Mouse (Mus musculus): ENCODE measurements around the gene Ctnna3.

Gene Ctnna3

DNA sequence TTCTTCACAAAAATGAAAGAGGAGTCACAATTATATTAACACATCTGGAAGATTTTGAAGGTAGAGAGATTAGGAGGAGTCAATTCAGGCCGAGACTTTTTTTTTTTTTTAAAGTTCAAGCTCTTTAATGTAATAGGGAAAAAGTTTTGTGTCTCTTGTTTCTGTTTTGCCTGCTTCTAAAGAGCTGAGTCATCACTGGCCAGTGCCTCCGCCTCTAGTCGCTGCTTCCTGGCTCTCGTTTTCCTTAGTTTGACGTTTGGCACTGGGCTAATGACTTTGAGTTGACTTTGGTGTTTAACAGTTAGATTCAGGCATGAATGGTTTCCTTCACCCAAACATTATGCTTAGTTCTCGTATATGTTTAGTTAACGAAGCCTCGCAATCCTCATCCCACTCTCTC lies 282.6 kb downstream of the Ctnna3 start:
- DNase-seq (ENCODE audit: low spot score) = no peak

DNA sequence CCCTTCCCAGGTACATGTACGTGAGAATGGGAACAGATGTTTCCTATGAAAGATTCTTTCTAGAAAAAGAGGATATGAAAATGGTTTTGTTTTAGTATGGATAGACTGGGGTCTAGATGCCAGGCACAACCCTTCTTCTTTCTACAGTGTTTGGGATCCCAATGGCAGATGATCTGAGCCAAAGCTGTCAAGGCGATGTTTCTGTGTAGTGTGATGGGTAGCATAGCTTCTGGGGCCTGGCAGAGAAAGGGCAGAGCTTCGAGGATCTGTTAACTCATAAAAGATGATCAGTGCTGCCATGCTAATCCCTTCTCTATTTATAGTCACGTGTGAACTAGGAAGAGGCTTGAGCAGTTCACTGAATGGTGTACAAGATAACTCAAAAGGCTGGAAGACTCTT lies 284.3 kb downstream of the Ctnna3 start:
- no peak for DNase-seq (ENCODE audit: low spot score)

DNA sequence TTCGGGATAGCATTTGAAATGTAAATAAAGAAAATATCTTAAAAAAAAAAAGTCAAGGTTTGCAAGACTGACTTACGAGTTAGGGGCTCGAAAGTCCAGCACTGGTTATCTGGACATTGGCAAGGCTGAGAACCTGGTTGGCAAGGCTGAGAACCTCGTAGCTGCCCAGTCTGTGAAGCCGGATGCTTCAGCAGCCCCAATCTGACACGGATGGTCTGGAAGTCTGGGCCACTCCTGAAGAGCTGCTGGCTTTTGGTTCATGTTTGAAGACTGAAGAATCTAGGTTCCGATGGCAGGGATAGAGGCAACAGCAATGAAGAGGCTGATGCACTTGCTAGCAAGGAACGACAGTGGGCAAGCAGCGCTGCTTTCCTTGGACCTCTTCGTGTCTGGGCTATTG lies 339.0 kb downstream of the Ctnna3 start:
- DNase-seq (ENCODE audit: low spot score) = no peak

DNA sequence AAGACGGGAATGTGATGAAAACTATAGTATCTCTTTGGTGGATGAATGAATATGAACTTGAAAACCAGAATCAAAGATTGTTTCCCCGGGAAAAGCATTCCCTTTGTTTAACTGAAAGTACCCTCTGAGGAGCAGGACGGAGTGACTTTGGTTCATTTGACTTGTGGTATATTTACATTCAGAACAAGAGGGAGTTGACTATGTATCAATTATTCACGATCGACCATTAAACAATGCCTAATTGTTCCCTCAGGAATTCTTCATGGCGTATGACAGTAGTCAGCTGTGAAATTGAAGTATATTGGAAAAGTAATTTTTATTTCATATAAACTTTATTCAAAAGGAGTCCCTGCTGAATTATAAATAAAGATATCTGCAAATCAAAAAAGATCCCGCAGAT lies 341.8 kb downstream of the Ctnna3 start:
- DNase-seq (ENCODE audit: low spot score) = no peak

DNA sequence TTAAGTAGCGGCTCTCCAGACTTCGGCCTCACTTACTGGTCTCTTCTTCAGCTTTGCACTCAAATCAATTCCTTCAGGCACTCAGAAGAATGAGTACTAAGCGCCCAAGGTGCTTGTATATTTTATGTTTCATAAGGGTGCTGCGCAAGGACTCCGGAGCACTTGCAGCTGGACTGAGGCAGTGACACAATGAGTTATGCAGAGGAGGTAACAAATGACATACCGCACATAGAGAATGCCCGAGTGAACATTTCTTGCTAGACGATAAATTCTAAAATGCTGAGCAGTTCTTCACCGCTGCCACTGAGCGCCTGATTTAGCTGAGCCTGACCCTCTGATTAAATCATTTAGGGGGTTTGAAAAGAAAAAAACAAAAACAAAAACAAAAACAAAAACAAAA lies 342.2 kb downstream of the Ctnna3 start:
- no peak for DNase-seq (ENCODE audit: low spot score)

DNA sequence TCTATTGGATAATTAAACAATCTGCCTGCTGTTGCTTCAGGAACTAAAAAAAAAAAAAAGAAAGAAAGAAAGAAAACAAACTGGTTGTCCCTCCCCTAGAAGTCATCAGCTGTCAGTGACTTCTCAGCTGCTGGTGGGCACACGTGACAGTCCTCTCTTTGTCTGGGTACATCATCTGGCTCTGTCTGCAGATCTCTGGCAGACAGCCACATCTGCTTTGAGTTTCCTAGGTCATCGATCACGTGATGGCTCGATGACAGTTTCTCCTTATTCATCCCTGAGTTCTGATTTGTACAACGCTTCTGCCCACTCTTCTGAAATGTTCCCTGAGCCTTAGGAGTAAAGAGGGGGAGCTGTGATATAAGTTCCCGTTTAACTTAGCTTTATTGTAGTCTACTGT lies 352.1 kb downstream of the Ctnna3 start:
- DNase-seq (ENCODE audit: low spot score) = no peak

DNA sequence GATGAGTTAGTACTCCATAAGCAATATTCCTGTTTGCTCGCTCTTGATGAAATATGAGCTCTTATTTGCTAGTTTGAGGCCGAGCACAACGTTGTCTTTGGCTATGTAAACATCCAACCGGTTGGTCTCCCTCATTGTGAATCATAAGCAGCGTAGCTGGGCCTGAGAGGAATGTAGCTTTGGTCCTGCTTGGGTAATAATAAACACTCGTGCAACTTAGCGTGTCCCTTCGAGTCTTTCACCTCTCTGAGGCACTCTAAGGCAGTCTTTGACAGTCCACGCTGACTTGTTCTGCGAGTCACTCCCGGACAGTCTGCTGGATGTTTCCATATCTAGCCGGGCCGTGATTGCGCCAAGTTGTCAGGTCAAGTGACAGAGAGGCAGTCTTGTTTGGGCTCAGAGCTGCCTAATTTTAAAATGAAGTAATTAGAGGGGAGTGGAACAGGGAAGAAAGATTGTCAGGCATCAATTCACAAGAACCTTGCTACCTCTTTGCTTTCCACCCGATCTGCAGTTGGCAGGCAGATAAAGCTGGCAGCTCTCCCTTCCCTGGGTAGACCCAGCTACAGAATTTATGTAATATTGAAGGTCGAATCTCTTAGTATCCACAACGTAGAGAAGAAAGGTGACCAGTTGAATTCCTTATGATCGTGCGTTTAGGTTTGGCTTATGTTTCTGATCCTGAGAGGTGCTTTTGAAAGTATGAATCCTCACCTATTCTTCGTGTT lies 355.1 kb downstream of the Ctnna3 start:
- DNase-seq (ENCODE audit: low spot score) = no peak

GRCm38 (mm10) chr10:63786390-63786789 lies 356.5 kb downstream of the Ctnna3 start:
- DNase-seq (ENCODE audit: low spot score) = no peak

- DNase-seq (ENCODE audit: low spot score) = no peak
Measured at GRCm38 (mm10) chr10:63803909-63804308, 374.0 kb downstream of the Ctnna3 start.

GRCm38 (mm10) chr10:63805551-63805950 lies 375.7 kb downstream of the Ctnna3 start:
- DNase-seq (ENCODE audit: low spot score) = no peak

DNA sequence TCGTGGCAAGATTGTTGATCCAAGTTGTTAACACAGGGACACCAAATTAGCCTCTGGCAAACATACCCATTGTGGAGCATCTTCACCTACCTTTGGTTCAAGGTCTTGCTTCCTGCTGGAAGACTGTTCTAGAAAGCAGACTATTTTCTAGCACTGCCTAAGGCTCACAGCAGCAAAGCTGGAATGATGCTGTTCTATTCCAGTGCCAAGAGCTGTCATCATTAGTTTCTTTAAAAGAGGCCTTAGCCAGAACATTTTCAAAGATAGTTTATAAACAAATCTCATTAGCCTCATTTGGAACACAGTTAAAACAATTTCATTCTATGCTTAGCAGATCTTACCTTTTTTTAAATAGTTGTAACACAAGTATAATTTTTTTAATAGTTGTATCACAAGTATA lies 376.4 kb downstream of the Ctnna3 start:
- no peak for DNase-seq (ENCODE audit: low spot score)

GRCm38 (mm10) chr10:63810043-63810617 lies 380.2 kb downstream of the Ctnna3 start:
- DNase-seq (ENCODE audit: low spot score) = no peak

DNA sequence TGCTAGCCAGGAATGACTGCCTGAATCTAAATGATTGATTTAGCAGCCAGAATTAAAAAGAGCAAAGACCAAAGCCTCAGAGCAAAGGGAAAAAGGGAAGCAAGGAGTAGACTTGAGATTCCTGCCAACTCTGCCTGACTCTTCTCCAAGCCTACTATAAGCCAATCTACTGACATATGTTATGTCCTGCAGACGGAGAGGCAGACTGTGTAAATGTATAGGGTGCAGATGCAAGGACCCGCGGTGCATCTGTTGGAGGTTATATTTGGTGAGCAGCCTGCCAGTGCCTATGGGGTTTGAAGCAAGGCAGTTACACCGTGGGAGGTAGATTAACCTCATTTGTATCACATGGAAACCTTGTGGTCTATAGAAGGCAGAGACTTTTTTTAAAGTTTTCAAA lies 409.1 kb downstream of the Ctnna3 start:
- DNase-seq (ENCODE audit: low spot score) = no peak

- no peak for DNase-seq (ENCODE audit: low spot score)
Measured at GRCm38 (mm10) chr10:63851946-63852345, 422.0 kb downstream of the Ctnna3 start.

DNA sequence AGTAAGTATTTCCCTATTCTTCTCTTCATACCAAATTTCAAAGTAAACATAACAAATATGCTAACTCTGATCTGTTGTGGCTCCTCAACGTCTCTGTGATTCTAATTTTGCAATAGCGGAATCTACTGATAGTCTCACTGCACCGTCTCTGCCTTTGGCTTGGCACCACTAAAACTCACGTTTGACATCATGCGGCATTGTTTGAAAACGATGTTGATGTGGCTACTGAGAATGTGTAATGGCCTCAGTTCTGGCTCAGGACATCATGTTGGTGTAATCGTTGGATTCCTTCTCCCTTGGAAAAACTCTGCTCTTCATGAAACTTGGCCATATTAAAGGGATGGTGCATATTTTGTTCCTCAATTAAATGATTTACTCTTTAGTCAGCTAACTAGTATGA lies 439.2 kb downstream of the Ctnna3 start:
- DNase-seq (ENCODE audit: low spot score) = no peak

DNA sequence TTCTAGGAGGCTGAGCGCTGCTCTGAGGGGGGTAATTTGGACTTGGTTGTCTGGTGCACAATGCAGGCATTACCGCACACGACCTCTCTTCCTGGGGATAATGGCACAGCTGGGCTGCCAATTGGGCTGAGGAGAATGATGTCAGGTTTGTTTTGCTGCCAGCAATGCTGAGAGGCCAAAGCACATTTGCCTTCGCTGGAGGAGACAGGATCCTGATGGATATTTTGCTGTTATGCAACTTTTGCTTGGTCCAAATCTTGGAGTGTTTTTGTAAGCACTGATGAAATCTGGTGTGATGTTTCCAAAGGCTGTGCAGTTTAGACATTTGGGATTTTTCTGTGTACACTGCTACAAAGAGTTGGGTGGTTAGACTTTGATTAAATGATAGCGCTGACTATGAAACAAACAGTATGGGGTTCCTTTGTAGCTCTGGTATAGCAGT lies 450.6 kb downstream of the Ctnna3 start:
- DNase-seq (ENCODE audit: low spot score) = no peak

- DNase-seq (ENCODE audit: low spot score) = no peak
Measured at GRCm38 (mm10) chr10:63886449-63887088, 456.7 kb downstream of the Ctnna3 start.

DNA sequence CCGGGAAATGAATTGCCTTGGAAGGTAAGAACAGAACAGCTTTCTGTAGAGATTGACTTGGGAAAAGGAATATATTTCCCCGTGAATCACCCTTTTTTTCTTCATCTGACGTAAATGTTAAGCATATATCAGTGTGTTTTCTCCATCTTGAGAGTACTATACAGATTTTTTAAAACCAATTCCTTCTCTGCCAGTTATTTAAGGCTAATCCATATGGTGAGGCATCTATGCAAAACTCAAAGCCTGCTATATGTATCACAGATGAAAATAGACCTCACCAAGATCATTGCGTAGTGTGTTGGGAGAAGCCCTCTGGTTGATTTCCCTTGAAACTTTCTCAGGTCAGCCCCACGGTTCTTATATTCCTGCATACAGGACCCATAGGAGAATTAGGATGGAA lies 464.7 kb downstream of the Ctnna3 start:
- no peak for DNase-seq (ENCODE audit: low spot score)

DNA sequence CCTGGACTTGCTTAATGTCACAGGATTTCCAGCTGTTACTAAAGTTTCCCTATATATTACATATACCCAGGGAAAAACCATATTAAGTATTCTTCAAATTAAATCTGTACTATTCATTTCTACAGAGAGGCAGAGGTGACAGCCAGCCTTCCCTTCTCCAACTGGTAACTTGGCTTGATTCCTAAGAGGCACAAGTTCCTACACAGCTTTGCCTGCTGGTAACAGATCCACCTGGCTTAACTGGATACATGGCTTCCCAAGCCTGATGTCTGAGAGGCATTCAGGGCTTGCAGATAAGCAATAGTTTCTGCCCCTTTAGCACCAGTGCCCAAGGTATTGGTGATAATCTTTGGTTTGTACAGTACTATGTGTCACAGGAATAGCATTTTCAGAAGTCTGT lies 470.0 kb downstream of the Ctnna3 start:
- no peak for DNase-seq (ENCODE audit: low spot score)

DNA sequence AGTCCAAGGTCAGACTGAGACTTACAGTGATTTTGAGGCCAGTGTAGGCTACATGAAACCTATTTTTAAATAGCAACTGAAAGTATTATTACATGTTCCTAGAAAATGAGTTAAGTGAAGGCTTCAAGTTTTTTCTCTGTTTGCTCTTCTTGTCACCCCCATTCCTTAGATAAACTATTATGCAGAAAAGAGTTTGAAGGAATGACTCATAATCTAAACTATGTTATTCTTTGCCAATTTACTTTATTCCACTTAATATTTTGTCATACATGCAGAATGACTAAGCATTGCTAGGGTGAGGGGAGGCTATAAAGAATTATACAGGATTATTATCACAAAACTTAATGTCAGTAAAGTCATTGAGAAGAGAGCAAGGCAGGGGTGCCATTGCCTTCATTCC lies 479.0 kb downstream of the Ctnna3 start:
- no peak for DNase-seq (ENCODE audit: low spot score)

- no peak for DNase-seq (ENCODE audit: low spot score)
Measured at GRCm38 (mm10) chr10:63927334-63927733, 497.4 kb downstream of the Ctnna3 start, which contains the start of gene Gm10118. TSS of gene Gm10118 (minus strand) at chr10:63927434.

DNA sequence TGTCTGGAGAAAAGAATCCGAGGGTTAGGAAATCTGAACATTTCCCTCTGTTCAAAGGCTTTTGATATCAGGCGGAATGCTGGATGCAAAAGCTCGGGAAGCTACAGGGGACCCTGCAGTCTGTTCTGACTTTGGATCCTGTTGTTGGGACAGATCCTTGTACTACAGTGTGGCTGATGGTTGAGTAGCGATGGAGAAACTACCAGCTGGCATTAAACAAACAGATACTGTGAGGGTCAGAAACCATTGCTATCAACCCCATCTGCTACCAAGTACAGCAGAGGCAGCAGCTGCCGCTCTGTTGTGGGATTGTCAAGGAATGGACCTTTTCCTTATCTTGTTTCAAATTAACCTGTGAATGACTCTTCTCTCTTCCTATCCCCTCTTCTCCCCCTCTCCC lies 504.0 kb downstream of the Ctnna3 start:
- DNase-seq (ENCODE audit: low spot score) = no peak

DNA sequence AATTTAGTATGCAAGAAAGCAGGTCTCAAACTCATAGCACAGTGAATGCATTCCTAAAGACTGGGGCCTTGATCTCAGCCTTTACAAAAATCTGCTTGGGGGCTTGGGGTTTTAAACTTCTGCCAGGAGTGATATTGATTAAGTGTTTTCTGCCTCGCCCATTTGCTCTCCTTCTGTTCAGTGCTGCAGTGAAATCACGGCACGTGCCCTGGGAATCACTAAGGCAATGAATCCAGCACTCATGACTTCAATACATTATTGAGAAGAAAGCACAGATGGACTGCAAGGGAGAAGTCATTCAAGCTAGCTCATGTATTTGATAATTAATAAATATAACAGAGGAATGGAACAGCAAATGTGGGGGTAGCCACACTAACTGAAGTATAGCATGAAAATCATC lies 515.6 kb downstream of the Ctnna3 start:
- DNase-seq (ENCODE audit: low spot score) = no peak

- no peak for DNase-seq (ENCODE audit: low spot score)
Measured at GRCm38 (mm10) chr10:63947266-63947665, 517.4 kb downstream of the Ctnna3 start.
